Mouse (Mus musculus) gastrocnemius, adult 18-20 months (tissue): ENCODE measurements around the gene Ahdc1. TPM values are rescaled to one million over a fixed set of nuclear protein-coding genes. Genes with fewer than 3 reads are reported as not detected.

ENCODE experiments used
- DNase-seq: peaks from one replicate; pipeline ENCODE4 v3.0.0; 2021; ENCODE audit warnings: low spot score
- total RNA-seq, 2 experiments: library from RNA; stranded (reverse); gene quantifications; 2 replicates each; pipeline ENCODE4 v1.2.3; 2021

Ahdc1 gene
- total RNA-seq, 2 experiments from 2014 or later, result 40.6 to 41.6 TPM

- no peak for DNase-seq
These were observed 108.5 kb downstream of the Ahdc1 start for GRCm38 (mm10) chr4:133119579-133119978.

- no peak for DNase-seq
These were observed 109.8 kb downstream of the Ahdc1 start for GRCm38 (mm10) chr4:133120833-133121321.

GRCm38 (mm10) chr4:133121416-133121815, 110.4 kb downstream of the Ahdc1 start:
- DNase-seq, result no peak

GRCm38 (mm10) chr4:133121974-133122637, 111.0 kb downstream of the Ahdc1 start:
- DNase-seq, result no peak

- DNase-seq, result no peak
These were observed 116.0 kb downstream of the Ahdc1 start for GRCm38 (mm10) chr4:133127079-133127478.

Other genes starting within 250 kb of the Ahdc1 start
- gene Rpa2, start 242.9 kb upstream of the Ahdc1 start, total RNA-seq, result 10 to 100 TPM; 14.4 to 16.3 TPM
- under 1 TPM; 0.41 to 0.85 TPM for gene Themis2, start 214.9 kb upstream of the Ahdc1 start, total RNA-seq
- 10 to 100 TPM; 14.6 to 15.7 TPM for gene Ppp1r8, start 168.1 kb upstream of the Ahdc1 start, total RNA-seq
- gene Stx12, start 126.8 kb upstream of the Ahdc1 start, total RNA-seq, result 10 to 100 TPM; 24.6 to 26.5 TPM
- 10 to 100 TPM; 23.5 to 23.9 TPM for gene Fam76a, start 88.7 kb upstream of the Ahdc1 start, total RNA-seq
- gene Fgr, start 37.2 kb upstream of the Ahdc1 start, total RNA-seq, result under 1 TPM; 0.09 to 0.14 TPM
- gene Wasf2, start 119.2 kb downstream of the Ahdc1 start, total RNA-seq, result 10 to 100 TPM; 29.1 to 33.3 TPM
- gene Cd164l2, start 200.9 kb downstream of the Ahdc1 start, total RNA-seq, result not detected
- not detected for gene Gpr3, start 201.3 kb downstream of the Ahdc1 start, total RNA-seq
- gene Map3k6, start 229.6 kb downstream of the Ahdc1 start, total RNA-seq, result 10 to 100 TPM in 1 of 2 experiments, 1 to 10 TPM in 1; 8.8 to 11.4 TPM